Mouse (Mus musculus): ENCODE measurements around the gene St3gal3.
A peak's percentile ranks its signal among the peaks of the same experiment; 100 is the strongest.

Gene St3gal3

DNA sequence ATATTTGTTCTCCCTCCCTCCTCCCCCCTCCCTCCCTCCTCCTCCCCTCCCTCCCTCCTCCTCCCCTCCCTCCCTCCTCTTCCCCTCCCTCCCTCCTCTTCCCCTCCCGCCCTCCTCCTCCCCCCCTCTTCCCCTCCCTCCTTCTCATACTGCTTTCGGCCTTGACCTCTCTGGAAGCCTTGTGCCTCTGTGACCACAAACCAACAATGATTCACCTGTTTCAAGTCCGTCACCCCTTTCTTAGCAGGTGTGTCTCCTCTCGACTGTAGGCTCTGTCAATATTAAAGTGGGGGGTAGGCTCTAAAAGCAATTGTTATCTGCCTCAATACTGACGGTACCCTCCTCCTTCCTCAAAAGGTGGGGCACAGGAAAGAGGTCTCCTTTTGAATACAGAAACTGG, 153.2 kb downstream of the St3gal3 start:
- no peak for DNase-seq

GRCm38 (mm10) chr4:117980161-117980560, 154.6 kb downstream of the St3gal3 start:
- no peak for DNase-seq

- DNase-seq: no peak
Observed at GRCm38 (mm10) chr4:117979181-117979580, 155.5 kb downstream of the St3gal3 start.

- DNase-seq: no peak
Observed at GRCm38 (mm10) chr4:117978282-117978681, 156.4 kb downstream of the St3gal3 start.

- DNase-seq: no peak
Observed at GRCm38 (mm10) chr4:117977841-117978240, 156.9 kb downstream of the St3gal3 start.

- no peak for DNase-seq
Observed at GRCm38 (mm10) chr4:117977371-117977770, 157.3 kb downstream of the St3gal3 start.

DNA sequence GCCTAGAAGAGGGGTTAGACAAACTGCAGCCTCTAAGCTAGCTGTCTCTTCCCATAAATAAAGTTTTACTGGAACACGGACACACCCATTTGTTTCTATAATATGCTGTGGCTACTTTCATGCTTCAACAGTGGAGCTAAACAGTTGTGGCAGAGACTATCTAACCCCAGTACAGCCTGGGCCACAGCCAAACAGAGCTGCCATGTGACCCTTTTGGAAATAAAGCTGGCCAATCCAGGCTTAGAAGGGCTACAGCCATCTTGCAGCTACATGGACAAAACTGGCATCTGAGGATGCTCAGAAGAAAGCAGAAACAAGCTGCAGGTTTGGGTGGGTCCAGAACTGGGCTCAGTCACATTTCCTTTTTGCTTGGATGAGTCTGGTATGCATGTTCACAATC, 158.9 kb downstream of the St3gal3 start:
- peak; percentile 34 for DNase-seq

GRCm38 (mm10) chr4:117974719-117975118, 160.0 kb downstream of the St3gal3 start:
- DNase-seq: peak; percentile 28

- DNase-seq: no peak
Observed at GRCm38 (mm10) chr4:117972999-117973398, 161.7 kb downstream of the St3gal3 start.

GRCm38 (mm10) chr4:117964346-117965025, 170.2 kb downstream of the St3gal3 start:
- no peak for DNase-seq

GRCm38 (mm10) chr4:117957492-117957891, 177.2 kb downstream of the St3gal3 start:
- DNase-seq: no peak

GRCm38 (mm10) chr4:117947493-117947892, 187.2 kb downstream of the St3gal3 start:
- no peak for DNase-seq

DNA sequence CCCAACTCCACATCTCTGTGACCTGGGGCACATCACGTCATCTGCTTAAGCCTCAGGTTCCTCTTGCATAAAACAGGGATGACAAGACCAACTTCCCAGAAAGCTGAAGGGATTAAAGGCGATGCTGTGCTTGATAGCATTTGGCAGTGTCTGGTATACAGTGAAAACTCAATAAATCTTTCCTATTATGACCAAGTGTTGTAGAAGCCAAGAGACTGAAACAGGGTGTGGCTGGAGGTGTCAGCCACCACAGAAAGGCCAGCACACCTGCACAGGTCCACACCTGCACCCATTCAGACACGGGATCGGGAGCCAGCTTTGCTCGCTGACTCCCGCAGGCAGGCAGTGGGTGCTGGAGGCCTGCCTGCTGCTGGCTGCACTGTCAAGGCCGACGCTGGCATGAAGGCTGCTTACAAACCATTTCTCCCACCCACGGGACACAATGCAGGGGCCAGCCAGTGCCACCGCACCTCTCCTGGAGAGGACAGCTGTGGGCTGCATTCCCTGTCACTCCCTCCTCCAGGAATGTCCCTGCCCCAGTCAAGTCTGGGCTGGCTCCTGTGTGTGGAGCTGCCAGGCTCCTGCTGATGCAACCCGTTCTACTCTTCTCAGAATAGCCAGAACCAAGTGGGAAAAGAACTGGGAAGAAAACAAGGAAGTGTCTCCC, 187.9 kb downstream of the St3gal3 start:
- DNase-seq: no peak

GRCm38 (mm10) chr4:117943317-117943716, 191.4 kb downstream of the St3gal3 start:
- DNase-seq: no peak

GRCm38 (mm10) chr4:117936964-117937363, 197.8 kb downstream of the St3gal3 start:
- no peak for DNase-seq

DNA sequence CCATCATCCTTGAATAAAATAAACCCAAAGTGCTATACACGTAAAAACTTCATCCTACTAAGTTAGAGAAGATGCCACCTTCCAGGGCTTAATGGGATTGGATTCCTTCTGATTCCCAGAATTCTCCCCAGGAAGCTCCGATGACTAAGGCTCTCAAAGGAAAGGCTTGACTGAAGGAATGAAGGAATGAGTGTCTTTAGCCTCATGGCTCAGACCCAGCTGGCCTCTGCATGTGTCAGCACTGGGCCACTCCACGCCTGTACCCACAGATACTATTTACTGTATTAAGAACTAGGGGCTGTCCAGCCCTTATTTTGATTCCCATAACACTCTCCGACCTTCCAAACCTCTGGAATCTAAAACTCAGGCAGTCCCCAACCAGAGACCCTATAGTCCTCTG, 200.6 kb downstream of the St3gal3 start:
- no peak for DNase-seq

DNA sequence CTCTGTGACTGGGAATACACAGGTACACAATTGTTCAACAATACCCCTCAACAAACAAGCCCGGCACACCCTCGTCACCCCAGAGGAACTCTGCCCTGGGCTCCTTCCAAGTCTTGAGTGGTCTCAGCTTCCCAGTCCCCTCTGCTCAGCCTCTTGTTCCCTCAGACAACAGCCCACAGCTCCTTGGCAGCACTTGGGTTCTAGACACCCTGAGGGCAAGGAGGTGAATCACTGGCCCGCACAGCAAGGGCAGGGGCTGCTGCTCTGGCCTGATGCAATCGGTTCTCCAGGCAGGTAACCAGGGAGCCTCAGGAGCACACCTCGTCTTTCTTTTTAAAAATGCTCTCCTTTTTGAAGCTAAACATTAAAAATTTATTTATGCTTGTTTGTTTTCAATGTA, 201.5 kb downstream of the St3gal3 start:
- DNase-seq: peak; percentile 62

DNA sequence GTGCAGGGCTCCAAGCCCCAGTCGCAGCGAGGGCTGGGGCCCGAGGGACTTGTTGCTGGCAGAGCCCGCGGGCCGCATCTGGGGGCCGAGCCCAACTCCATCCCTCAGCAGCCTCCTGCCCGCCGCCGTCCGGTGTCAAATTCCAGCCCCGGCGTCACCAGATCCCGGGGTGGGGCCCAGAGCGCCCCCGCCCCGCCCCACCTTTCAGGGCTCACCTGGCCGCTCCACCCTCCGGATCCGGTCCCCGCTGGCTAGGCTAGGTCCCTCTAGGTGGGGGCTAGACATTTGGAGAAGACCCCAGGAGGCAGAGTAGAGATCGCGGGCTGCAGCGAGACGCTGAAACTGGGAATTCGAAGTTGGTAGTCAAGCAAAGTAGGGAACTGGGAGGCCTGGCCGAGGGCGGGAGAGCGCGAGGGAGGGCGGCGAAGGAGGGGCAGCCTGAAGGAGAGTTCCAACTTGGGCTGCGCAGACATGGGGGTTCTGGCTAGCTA, 205.3 kb downstream of the St3gal3 start, which contains the start of gene Artn:
Gene Artn, minus strand, starts transcription at position 373 of the 491 bp plus-strand sequence.
- peak; percentile 60 for DNase-seq

- peak; percentile 81 for DNase-seq
Observed at GRCm38 (mm10) chr4:117928699-117929241, 205.9 kb downstream of the St3gal3 start.

DNA sequence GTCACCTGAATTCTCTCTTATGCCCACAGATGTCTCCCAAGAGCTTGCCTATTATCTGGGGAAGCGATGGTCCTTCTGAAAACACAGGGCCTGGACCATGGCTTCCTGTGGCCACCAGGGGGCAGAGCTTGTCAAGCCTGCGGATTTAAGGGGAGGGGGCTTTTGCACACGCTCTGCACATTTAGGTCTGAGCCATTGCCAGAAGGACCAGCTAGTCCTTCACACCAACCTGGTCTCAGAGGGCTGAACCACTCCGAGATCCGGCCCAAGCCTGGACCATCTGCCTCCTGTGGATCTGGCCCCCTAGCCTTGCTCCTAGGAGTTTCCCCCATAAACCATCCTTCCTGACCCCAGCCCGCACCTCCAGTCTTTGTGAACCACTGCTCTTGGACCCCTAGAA, 206.5 kb downstream of the St3gal3 start:
- peak; percentile 40 for DNase-seq

DNA sequence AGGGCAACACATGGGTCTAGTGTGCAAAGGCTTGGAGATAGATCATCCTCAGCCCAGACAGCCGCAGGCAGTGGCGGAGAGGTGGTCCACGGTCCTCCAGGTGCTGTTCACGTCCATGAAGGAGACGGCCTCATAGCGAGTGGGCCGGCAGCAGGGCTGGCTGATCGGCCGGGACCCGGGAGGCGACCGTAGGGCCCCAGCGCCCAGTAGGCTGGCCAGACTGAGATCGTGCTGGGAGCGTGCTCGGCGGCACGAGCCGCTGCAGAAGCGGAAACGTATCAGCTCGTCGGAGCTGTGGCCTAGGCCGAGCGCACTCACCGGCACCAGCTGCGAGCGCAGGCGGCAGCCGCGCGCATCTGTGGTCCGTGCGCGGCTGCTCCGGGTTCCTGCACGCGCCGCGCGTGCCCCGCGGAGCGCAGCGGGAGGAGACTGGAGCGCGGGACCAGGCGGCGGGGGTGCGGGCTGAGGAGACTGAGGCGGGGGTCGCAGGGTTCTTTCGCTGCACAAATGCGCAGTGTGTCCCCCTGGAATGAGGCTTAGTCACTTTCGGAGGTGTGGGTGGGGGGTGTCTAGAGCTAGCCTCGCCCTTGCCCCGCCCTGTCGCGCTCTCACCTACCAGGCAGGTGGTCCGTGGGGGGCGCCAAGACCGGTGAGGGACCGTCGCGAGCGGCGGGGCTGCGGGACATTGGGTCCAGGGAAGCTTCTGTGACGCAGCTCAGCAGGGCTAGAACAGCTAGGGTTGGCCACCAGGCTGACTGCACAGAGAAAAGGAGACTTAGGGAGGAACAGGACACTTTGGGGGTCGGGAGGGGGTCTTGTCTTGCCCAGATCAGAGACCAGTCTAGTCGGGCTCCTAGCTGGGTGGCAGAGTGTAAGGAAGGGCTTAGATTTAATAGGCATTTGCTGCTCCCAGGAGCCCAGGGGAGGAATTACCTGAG, 207.9 kb downstream of the St3gal3 start:
- DNase-seq: peak; percentile 44

DNA sequence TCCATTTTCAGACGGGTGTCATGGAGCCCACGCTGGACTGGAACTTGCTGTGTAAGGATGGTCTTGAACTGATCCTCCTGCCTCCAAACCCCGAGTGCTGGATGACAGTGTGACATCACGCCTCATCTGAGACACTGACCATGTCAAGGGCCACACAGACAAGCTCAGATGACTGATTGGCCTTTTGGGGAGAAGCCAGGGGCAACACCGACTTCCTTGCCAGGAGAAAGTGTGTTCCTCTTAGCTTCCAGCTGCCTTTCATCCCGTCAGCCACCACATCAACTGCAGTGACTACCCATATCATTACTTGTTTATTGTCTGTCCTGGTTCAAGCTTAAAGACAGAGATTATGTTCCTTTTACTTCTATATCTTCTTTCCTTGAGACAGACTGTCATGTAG, 209.8 kb downstream of the St3gal3 start:
- peak; percentile 39 for DNase-seq

- no peak for DNase-seq
Observed at GRCm38 (mm10) chr4:117923450-117923849, 211.3 kb downstream of the St3gal3 start.

All from lung, postnatal 10 days (tissue).